Comparison of ENCODE assay signal across 8 mouse cellular contexts in the genomic region with DNA sequence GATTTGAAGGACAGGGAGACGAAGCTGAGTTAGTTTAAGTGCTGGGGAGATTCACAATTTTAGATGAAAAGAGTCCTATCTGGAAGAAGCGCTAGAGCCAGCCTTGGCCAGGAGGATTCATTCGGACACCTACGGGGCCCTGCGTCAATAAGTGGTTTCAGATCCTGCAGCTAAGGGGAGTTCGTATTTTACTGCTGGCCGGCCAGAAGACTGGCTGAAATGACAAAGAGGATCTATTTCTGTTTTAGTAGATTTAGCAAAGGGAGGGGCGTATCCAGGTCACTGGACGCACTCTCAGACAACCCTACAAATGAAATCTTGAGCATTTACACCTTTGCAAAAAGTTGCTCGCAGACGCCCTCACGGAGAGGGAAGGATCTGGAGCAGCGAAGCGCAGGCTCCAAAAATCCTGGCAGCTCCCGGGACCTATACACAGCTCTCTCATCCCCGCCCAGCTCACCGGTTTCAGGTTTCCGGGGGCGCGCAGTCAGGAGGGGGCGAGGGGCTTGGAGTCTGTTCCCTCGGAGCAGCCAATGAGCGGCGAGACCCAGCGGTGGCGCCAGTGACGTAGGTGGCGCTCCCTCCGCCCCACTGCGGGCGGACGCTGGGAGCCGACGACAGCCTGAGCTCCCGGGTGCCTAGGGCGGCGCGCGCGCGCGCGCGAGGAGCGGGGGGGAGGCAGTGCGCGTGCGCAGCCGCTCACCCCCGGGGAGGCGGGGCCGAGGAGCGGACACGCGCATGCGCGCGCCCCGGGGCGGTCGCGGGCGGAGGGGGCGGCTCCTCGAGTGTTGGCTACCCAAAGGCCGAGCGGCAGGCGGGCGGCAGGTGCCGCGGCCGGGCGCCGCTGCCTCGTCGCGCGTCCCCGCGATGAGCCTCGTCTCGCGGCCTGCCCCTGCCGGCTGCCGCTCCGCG. TPM values are rescaled to one million over a fixed set of nuclear protein-coding genes. Genes with fewer than 3 reads are reported as not detected.
A peak's percentile ranks its signal among the peaks of the same experiment; 100 is the strongest.
DNase-seq lines count a peak whose midpoint lies in the region; ATAC-seq lines count a peak whose summit lies in the region.

A gene (plus strand): TSS at position 809 of the 912 bp plus-strand sequence.

- H3K79me2 ChIP-seq in macrophage (ENCODE audit: inconsistent target), result peaks cover 35% of the 10 kb centered on the region

- DNase-seq in WW6 (ENCODE audit: low read depth, low spot score), result peak; percentile 90
- DNase-seq in cerebellum, postnatal 4 days (ENCODE audit: low spot score in 2 of 2), result peak; percentile 84 to 95
- DNase-seq in gastrocnemius, adult 18-20 months (ENCODE audit: low spot score), result peak; percentile 96
- DNase-seq in left cerebral cortex, adult 18-20 months (ENCODE audit: low spot score in 2 of 2), result peak; percentile 95 to 98
- DNase-seq in right cerebral cortex, adult 18-20 months, result peak; percentile 99
- peak; percentile 78 for DNase-seq in urinary bladder, postnatal 10 days (ENCODE audit: low spot score)

- peak within 1 kb of the TSS; percentile 99 for H3K9ac ChIP-seq in hindbrain, embryonic 16.5 days (ENCODE audit: low read depth, low read length)

- peaks cover 25% of the 10 kb centered on the region for H3K4me1 ChIP-seq in hindbrain, embryonic 16.5 days (ENCODE audit: control insufficient read depth, insufficient read depth, low read depth, low read length)

- H3K36me3 ChIP-seq in hindbrain, embryonic 16.5 days (ENCODE audit: control insufficient read depth, insufficient read depth, low read length), result no peaks in the 10 kb centered on the region
- H3K36me3 ChIP-seq in macrophage (ENCODE audit: inconsistent target), result no peaks in the 10 kb centered on the region

- H3K4me3 ChIP-seq in hindbrain, embryonic 16.5 days (ENCODE audit: low read length), result peak within 1 kb of the TSS; percentile 94
- peak within 1 kb of the TSS; percentile 67 for H3K4me3 ChIP-seq in macrophage (ENCODE audit: inconsistent target)

- peak within 1 kb of the TSS; percentile 81 for H3K4me2 ChIP-seq in hindbrain, embryonic 16.5 days (ENCODE audit: low read length)

- H3K27me3 ChIP-seq in hindbrain, embryonic 16.5 days (replicated peaks; ENCODE audit: control insufficient read depth, insufficient read depth, low read length), result no peaks in the 10 kb centered on the region

- peak within 1 kb of the TSS; percentile 96 for H3K27ac ChIP-seq in hindbrain, embryonic 16.5 days (ENCODE audit: low read depth, low read length)
- peak within 1 kb of the TSS; percentile 92 for H3K27ac ChIP-seq in macrophage

- H3K9me3 ChIP-seq in hindbrain, embryonic 16.5 days (ENCODE audit: control insufficient read depth, low read length), result no peaks in the 10 kb centered on the region

- peak; percentile 97 for ATAC-seq in hindbrain, embryonic 16.5 days

- WGBS in hindbrain, embryonic 16.5 days, result under 1% methylated on average over 31 of the region's 87 CpGs
- under 1% methylated on average over 79 of the region's 87 CpGs for WGBS in macrophage (ENCODE audit: missing documents)

RNA-seq across cellular contexts. Expression of the gene that starts here (rescaled TPM):
- 10 to 100 TPM; 28.1 to 28.7 TPM for total RNA-seq in gastrocnemius, adult 18-20 months (2021)
- 40.4 and 47.3 TPM in 2 replicates for polyA plus RNA-seq in hindbrain, embryonic 16.5 days (2015; fragmentation: Nextera tagmentation; extraction: Ambion mirVana)
- total RNA-seq in left cerebral cortex, adult 18-20 months (2021), result 10 to 100 TPM; 90.5 to 94.0 TPM
- total RNA-seq in macrophage (2018; cell fraction: chromatin; rRNA removed), result 10 to 100 TPM in 22 of 26 experiments, 1 to 10 TPM in 4; 4.7 to 55.0 (median 31.1) TPM
- total RNA-seq in macrophage (2018; cell fraction: cytosol; rRNA removed), result 10 to 100 TPM; 19.7 to 37.9 (median 32.2) TPM
- 10 to 100 TPM; 16.1 to 78.5 (median 48.6) TPM for total RNA-seq in macrophage (2018; cell fraction: nucleus; rRNA removed)
- polyA plus RNA-seq in macrophage (2018), result 11.1 to 15.2 TPM (median 13.8 TPM) in 3 replicates

Comparison
In these comparisons a context has a peak if more than half of its experiments do, and no peak if none do; other contexts are left out.
1. Peak in every context shown above with its lines: DNase-seq, ATAC-seq, H3K4me3 ChIP-seq and H3K27ac ChIP-seq.